In genomic region chr2:84714811-84715561, GRCm38 (mm10) we compare ENCODE assay signal across 8 mouse cellular contexts. TPM values are rescaled to one million over a fixed set of nuclear protein-coding genes. Genes with fewer than 3 reads are reported as not detected.
DNase-seq lines count a peak whose midpoint lies in the region; ATAC-seq and TF ChIP-seq lines count a peak whose summit lies in the region.

Zdhhc5 (minus strand) TSS chr2:84715180.

- no peaks in the 10 kb centered on the region; the same call in 1 of the 2 replicates for H3K4me1 ChIP-seq in bone marrow, adult 2 months (ENCODE audit: control insufficient read depth, insufficient read depth, low read length)
- peaks cover 11% of the 10 kb centered on the region; the same call in 1 of the 2 replicates for H3K4me1 ChIP-seq in embryonic facial prominence, embryonic 15.5 days
- peaks cover 8% of the 10 kb centered on the region; the same call in 1 of the 2 replicates for H3K4me1 ChIP-seq in limb, embryonic 14.5 days (ENCODE audit: control insufficient read depth, insufficient read depth, low read length)
- H3K4me1 ChIP-seq in midbrain, postnatal 0 days (ENCODE audit: insufficient read depth, low read length), result 0 out of 2 replicates have a peak, but pooled peaks cover 6% of the 10 kb centered on the region

- H3K27me3 ChIP-seq in embryonic facial prominence, embryonic 15.5 days, result no peaks in the 10 kb centered on the region
- no peaks in the 10 kb centered on the region for H3K27me3 ChIP-seq in limb, embryonic 14.5 days (ENCODE audit: control insufficient read depth, insufficient read depth, low read length)
- no peaks in the 10 kb centered on the region for H3K27me3 ChIP-seq in midbrain, postnatal 0 days (ENCODE audit: insufficient read depth, low read length)

- peak within 1 kb of the TSS; percentile 97 for H3K4me3 ChIP-seq in bone marrow, adult 2 months (replicated peaks; ENCODE audit: control insufficient read depth, low read depth, low read length)
- H3K4me3 ChIP-seq in embryonic facial prominence, embryonic 15.5 days (replicated peaks), result peak within 1 kb of the TSS; percentile 98
- H3K4me3 ChIP-seq in limb, embryonic 14.5 days (replicated peaks; ENCODE audit: low read length), result peak within 1 kb of the TSS; percentile 92
- H3K4me3 ChIP-seq in midbrain, postnatal 0 days (ENCODE audit: low read depth, low read length), result peak within 1 kb of the TSS; percentile 62

- peak; percentile 90 for TF ChIP-seq POLR2A in bone marrow, adult 2 months (IDR thresholded peaks at IDR 0.05; ENCODE audit: borderline replicate concordance, control insufficient read depth, low read depth, low read length)
- TF ChIP-seq POLR2A in limb, embryonic 14.5 days (IDR thresholded peaks at IDR 0.05; ENCODE audit: borderline replicate concordance, extremely low read depth, insufficient read depth, insufficient read length), result peak; percentile 97; the same call in 1 of the 2 replicates

- peak; percentile 98 for DNase-seq in 416B (ENCODE audit: low read depth)
- peak; percentile 96 for DNase-seq in heart, adult 8-10 months (ENCODE audit: low spot score)
- peak; percentile 99 for DNase-seq in kidney, adult 9 months
- peak; percentile 98 for DNase-seq in limb, embryonic 14.5 days (ENCODE audit: low spot score)
- peak; percentile 99 for DNase-seq in midbrain, postnatal 0 days (ENCODE audit: low spot score)
- peak; percentile 97 to 99 for DNase-seq in spleen, postnatal 14 days (ENCODE audit: low spot score in 2 of 2)

- peak within 1 kb of the TSS; percentile 99 for H3K27ac ChIP-seq in bone marrow, adult 2 months (ENCODE audit: control insufficient read depth, insufficient read depth, low read depth, low read length, poor library complexity)
- H3K27ac ChIP-seq in embryonic facial prominence, embryonic 15.5 days (replicated peaks), result peak within 1 kb of the TSS; percentile 98
- H3K27ac ChIP-seq in limb, embryonic 14.5 days (replicated peaks; ENCODE audit: low read depth, low read length), result peak within 1 kb of the TSS; percentile 92
- peak within 1 kb of the TSS; percentile 91 for H3K27ac ChIP-seq in midbrain, postnatal 0 days (ENCODE audit: low read depth, low read length)

- peak within 1 kb of the TSS; percentile 74 for H3K4me2 ChIP-seq in embryonic facial prominence, embryonic 15.5 days (replicated peaks)
- H3K4me2 ChIP-seq in limb, embryonic 14.5 days (replicated peaks; ENCODE audit: low read depth, low read length, severe bottlenecking), result peak within 1 kb of the TSS; percentile 82
- peak within 1 kb of the TSS; percentile 68 for H3K4me2 ChIP-seq in midbrain, postnatal 0 days (ENCODE audit: low read depth, low read length, poor library complexity, severe bottlenecking)

- H3K36me3 ChIP-seq in embryonic facial prominence, embryonic 15.5 days, result peaks cover 8% of the 10 kb centered on the region
- peaks cover 10% of the 10 kb centered on the region for H3K36me3 ChIP-seq in limb, embryonic 14.5 days (ENCODE audit: control insufficient read depth, insufficient read depth, low read length)
- 0 out of 2 replicates have a peak, but pooled peaks cover 11% of the 10 kb centered on the region for H3K36me3 ChIP-seq in midbrain, postnatal 0 days (ENCODE audit: insufficient read depth, low read length)

- H3K9ac ChIP-seq in embryonic facial prominence, embryonic 15.5 days, result peak within 1 kb of the TSS; percentile 90
- H3K9ac ChIP-seq in limb, embryonic 14.5 days (ENCODE audit: low read depth, low read length, severe bottlenecking), result peak within 1 kb of the TSS; percentile 92
- peak within 1 kb of the TSS; percentile 73 for H3K9ac ChIP-seq in midbrain, postnatal 0 days (replicated peaks; ENCODE audit: low read length, poor library complexity, severe bottlenecking)

- peak; percentile 95 for ATAC-seq in embryonic facial prominence, embryonic 15.5 days (ENCODE audit: insufficient number of reproducible peaks, low FRiP score, low TSS enrichment, low read depth)
- ATAC-seq in limb, embryonic 14.5 days (ENCODE audit: low FRiP score, low read depth), result peak; percentile 92
- peak; percentile 96 for ATAC-seq in midbrain, postnatal 0 days (ENCODE audit: low FRiP score)

- under 1% methylated on average over 107 of the region's 107 CpGs for WGBS in bone marrow, adult 2 months
- under 1% methylated on average over 107 of the region's 107 CpGs for WGBS in embryonic facial prominence, embryonic 15.5 days
- WGBS in limb, embryonic 14.5 days, result 3% methylated on average over 61 of the region's 107 CpGs
- under 1% methylated on average over 96 of the region's 107 CpGs for WGBS in midbrain, postnatal 0 days

- no peak for TF ChIP-seq CTCF in bone marrow, adult 2 months (IDR thresholded peaks at IDR 0.05; ENCODE audit: control insufficient read depth, insufficient read depth, low read length)
- no peak for TF ChIP-seq CTCF in midbrain, postnatal 0 days (IDR thresholded peaks at IDR 0.05)

- no peaks in the 10 kb centered on the region for H3K9me3 ChIP-seq in embryonic facial prominence, embryonic 15.5 days (replicated peaks)
- no peaks in the 10 kb centered on the region for H3K9me3 ChIP-seq in limb, embryonic 14.5 days (ENCODE audit: control insufficient read depth, low read length)
- H3K9me3 ChIP-seq in midbrain, postnatal 0 days (ENCODE audit: low read length), result no peaks in the 10 kb centered on the region

RNA-seq across cellular contexts. Expression of gene Zdhhc5, which starts in this region (rescaled TPM):
- polyA plus RNA-seq in bone marrow, adult 2 months (2011; ENCODE audit: insufficient read depth, insufficient read length, low replicate concordance, missing spikeins), result 10.8 and 14.6 TPM in 2 replicates
- 28.1 and 28.9 TPM in 2 replicates for polyA plus RNA-seq in embryonic facial prominence, embryonic 15.5 days (2015; fragmentation: Nextera tagmentation; extraction: Ambion mirVana)
- 10 to 100 TPM; 59.4 to 67.2 (median 63.7) TPM for total RNA-seq in heart, adult 8-10 months (2022)
- polyA plus RNA-seq in limb, embryonic 14.5 days (2012; rRNA removed), result 46.6 and 55.4 TPM in 2 replicates
- 34.0 and 36.5 TPM in 2 replicates for polyA plus RNA-seq in limb, embryonic 14.5 days (2014; fragmentation: Nextera tagmentation; extraction: Ambion mirVana)
- 39.0 and 39.4 TPM in 2 replicates for total RNA-seq in midbrain, postnatal 0 days (2014; rRNA removed)
- polyA plus RNA-seq in midbrain, postnatal 0 days (2015; fragmentation: Nextera tagmentation; extraction: Ambion mirVana), result 14.5 and 17.9 TPM in 2 replicates

Comparison
In these comparisons a context has a peak if more than half of its experiments do, and no peak if none do; other contexts are left out.
1. Peak in every context shown above with its lines: DNase-seq, ATAC-seq, H3K4me3 ChIP-seq and H3K27ac ChIP-seq.